Mouse (Mus musculus) hindbrain, embryonic 14.5 days (tissue): Measurements from ENCODE around the gene Serpinb9b. TPM values are rescaled to one million over a fixed set of nuclear protein-coding genes. Genes with fewer than 3 reads are reported as not detected.

Experiments
- ATAC-seq: fragments of 200-750 bp; cut with Nextera tagmentation; 2 replicates; pipeline ENCODE4 v1.8.0; 2017; ENCODE audit warnings: moderate number of reproducible peaks, mild to moderate bottlenecking, moderate TSS enrichment, moderate library complexity; ENCODE audit not compliant: low FRiP score
- DNase-seq: peaks from one replicate; pipeline ENCODE4 v3.0.0-alpha.2; 2015; ENCODE audit warnings: low spot score
- H3K27ac ChIP-seq: fragments of 300-500 bp; sonication (generic); 2 replicates; pipeline ENCODE4 v1.5.1; 2014; ENCODE audit warnings: mild to moderate bottlenecking, moderate library complexity
- H3K27me3 ChIP-seq: fragments of 300-500 bp; sonication (generic); 2 replicates; pipeline ENCODE4 v1.6.1; 2014; ENCODE audit warnings: mild to moderate bottlenecking, low read length, mixed read lengths; ENCODE audit not compliant: control insufficient read depth, insufficient read depth
- H3K36me3 ChIP-seq: fragments of 300-500 bp; sonication (generic); replicated peaks from 2 replicates; pipeline ENCODE4 v1.6.1; 2014; ENCODE audit not compliant: control insufficient read depth, insufficient read depth
- H3K4me1 ChIP-seq: fragments of 300-500 bp; sonication (generic); replicated peaks from 2 replicates; pipeline ENCODE4 v1.6.1; 2014; ENCODE audit warnings: antibody characterized with exemption, low read length, mixed read lengths; ENCODE audit not compliant: control insufficient read depth, insufficient read depth
- H3K4me2 ChIP-seq: fragments of 300-500 bp; sonication (generic); replicated peaks from 2 replicates; pipeline ENCODE4 v1.6.1; 2014; ENCODE audit warnings: mild to moderate bottlenecking, moderate library complexity
- H3K4me3 ChIP-seq: fragments of 300-500 bp; sonication (generic); replicated peaks from 2 replicates; pipeline ENCODE4 v1.5.1; 2014; ENCODE audit warnings: mild to moderate bottlenecking, low read length
- H3K9ac ChIP-seq: fragments of 300-500 bp; sonication (generic); 2 replicates; pipeline ENCODE4 v1.6.1; 2014
- H3K9me3 ChIP-seq: fragments of 300-500 bp; sonication (generic); 2 replicates; pipeline ENCODE4 v1.6.1; 2016; ENCODE audit warnings: low read length; ENCODE audit not compliant: control insufficient read depth
- WGBS: fragments of 180-500 bp; shearing (Covaris S2); extraction: QIAGEN DNeasy Blood & Tissue Kit; methylation state at CpG from one replicate; pipeline ENCODE4 v1.1.7; 2014; 5-methylcytosine and 5-hydroxymethylcytosine counted together
- polyA plus RNA-seq: library from polyadenylated mRNA; unstranded; fragments of >200 nt; fragmentation: Nextera tagmentation; extraction: Ambion mirVana; gene quantifications from 2 replicates; pipeline ENCODE4 v1.2.1, GENCODE M21; 2014

Gene Serpinb9b
- polyA plus RNA-seq, 1 experiment from 2014 or later = 0.37 TPM

DNA sequence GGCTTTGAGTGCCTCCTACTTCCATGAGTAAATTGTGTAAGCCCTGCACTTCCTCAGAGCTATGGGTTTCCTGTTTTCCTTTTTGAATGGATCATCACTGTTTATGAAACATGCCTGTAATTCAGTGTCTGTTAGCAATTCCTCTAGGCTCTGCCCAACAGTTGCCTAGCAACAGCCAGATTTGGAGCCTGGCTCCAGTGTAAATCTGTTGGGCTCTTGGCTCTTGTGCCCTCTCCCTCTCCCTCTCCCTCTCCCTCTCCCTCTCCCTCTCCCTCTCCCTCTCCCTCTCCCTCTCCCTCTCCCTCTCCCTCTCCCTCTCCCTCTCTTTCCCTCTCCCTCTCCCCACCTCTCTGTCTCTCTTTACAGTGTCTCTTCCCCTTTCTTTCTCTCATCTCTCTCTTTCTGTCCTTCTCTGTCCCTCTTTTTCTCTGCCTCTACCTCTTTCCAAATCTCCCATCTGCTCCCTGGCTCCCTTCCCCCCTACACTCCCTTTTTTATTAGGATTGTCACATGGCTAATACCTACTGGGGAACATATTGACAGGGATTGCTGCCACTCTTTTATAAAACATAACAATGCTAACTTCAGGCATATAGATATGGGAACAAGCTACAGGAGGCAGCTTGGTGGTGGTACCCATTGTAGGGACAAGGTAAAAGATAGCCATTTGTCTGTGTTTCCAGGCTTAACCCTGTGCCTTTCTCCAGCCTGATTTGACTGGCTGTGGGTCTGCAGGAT is 58.6 kb downstream of the Serpinb9b start:
- Histone ChIP-seq H3K36me3 (no peaks in the 10 kb centered on the region), H3K27ac (peak overlapping the region; percentile 69), H3K4me2 (no peak overlapping the region), H3K27me3 (no peaks in the 10 kb centered on the region), H3K9me3 (no peaks in the 10 kb centered on the region), H3K4me3 (no peak overlapping the region), H3K4me1 (peaks cover 9% of the 10 kb centered on the region), H3K9ac (no peak overlapping the region)
- DNase-seq (peak; percentile 36), ATAC-seq (peak; percentile 84)

DNA sequence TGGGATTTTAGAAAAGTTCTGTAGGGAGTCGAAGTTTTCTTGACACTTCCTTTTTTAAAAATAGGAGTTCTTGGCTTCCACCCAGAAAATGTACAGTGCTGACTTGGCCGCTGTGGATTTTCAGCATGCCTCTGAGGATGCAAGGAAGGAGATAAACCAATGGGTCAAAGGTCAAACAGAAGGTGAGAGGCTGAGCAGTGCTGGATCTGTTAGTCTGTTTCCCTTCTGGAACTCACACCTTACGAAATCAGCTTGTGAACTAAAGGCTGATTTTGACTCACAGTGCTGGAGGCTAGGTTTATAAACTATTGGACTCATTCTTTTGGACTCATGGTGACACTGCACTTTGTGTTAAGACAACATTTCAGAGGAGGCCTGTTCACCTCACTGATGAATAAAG is 62.4 kb downstream of the Serpinb9b start:
- ATAC-seq (no peak), DNase-seq (no peak)
- Histone ChIP-seq H3K4me3 (no peak overlapping the region), H3K9ac (no peak overlapping the region), H3K27me3 (no peaks in the 10 kb centered on the region), H3K36me3 (no peaks in the 10 kb centered on the region), H3K4me1 (peaks cover 9% of the 10 kb centered on the region), H3K9me3 (no peaks in the 10 kb centered on the region), H3K4me2 (no peak overlapping the region), H3K27ac (no peak overlapping the region)
- 85% methylated on average over 3 of the region's 3 CpGs for WGBS

DNA sequence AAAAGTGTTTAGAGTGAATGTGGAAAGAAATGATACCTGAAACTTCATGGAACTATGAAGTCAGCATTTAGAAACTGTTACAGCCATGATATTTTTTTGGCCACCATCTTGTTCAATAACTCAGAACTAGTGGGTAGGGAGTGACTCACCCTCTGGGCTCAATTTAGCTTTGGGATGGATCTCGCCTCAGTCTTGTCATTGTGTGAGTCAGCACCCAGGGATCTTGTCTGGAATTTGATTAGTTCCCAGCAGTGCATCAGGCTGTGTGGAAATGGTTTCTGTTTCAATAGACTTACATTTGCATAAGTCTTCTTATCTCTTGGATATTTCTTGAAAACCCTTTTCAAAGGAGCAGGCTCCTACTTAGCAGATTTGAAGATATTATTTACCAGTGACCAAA is 63.3 kb downstream of the Serpinb9b start:
- H3K9me3 ChIP-seq = no peaks in the 10 kb centered on the region
- H3K27me3 ChIP-seq = no peaks in the 10 kb centered on the region
- no peaks in the 10 kb centered on the region for H3K36me3 ChIP-seq
- no peak overlapping the region for H3K4me3 ChIP-seq
- no peak for DNase-seq
- no peak overlapping the region for H3K9ac ChIP-seq
- ATAC-seq = no peak
- no peak overlapping the region for H3K27ac ChIP-seq
- no peak overlapping the region for H3K4me2 ChIP-seq
- H3K4me1 ChIP-seq = peaks cover 1% of the 10 kb centered on the region
- WGBS = 67% methylated on average over 1 of the region's 1 CpGs

DNA sequence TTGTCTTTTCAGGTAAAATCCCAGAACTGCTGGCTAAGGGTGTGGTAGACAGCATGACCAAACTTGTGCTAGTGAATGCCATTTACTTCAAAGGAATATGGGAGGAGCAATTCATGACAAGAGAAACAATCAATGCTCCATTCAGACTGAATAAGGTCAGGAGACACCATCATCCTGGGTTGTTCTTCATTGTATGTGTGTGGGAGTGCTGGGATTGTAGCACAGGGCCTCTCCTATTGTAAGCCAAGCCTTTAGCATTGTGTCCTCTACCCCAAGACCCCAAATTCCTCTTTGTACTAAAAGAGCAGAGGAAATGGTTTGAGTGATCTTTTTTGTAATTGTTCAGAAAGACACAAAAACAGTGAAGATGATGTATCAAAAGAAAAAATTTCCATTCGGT is 64.1 kb downstream of the Serpinb9b start:
- WGBS = 79% methylated on average over 1 of the region's 1 CpGs

More for the DNA sequence above, 64.1 kb downstream of the Serpinb9b start:
- H3K4me1 ChIP-seq = no peaks in the 10 kb centered on the region
- H3K9ac ChIP-seq = no peak overlapping the region
- H3K4me3 ChIP-seq = no peak overlapping the region
- ATAC-seq = no peak
- no peaks in the 10 kb centered on the region for H3K36me3 ChIP-seq
- H3K27me3 ChIP-seq = no peaks in the 10 kb centered on the region
- H3K9me3 ChIP-seq = no peaks in the 10 kb centered on the region
- DNase-seq = no peak
- H3K27ac ChIP-seq = no peak overlapping the region
- no peak overlapping the region for H3K4me2 ChIP-seq

Other genes starting within 250 kb of the Serpinb9b start
- 0.24 and 0.35 TPM in 2 replicates for gene Mylk4, start 243.5 kb upstream of the Serpinb9b start, polyA plus RNA-seq
- gene Wrnip1, start 225.4 kb upstream of the Serpinb9b start, polyA plus RNA-seq = 29.9 and 34.6 TPM in 2 replicates
- gene D930007J09Rik, start 224.6 kb upstream of the Serpinb9b start, polyA plus RNA-seq = not detected in 2 replicates
- gene Serpinb1a, start 176.2 kb upstream of the Serpinb9b start, polyA plus RNA-seq = 2.5 and 2.6 TPM in 2 replicates
- gene Serpinb1c, start 129.2 kb upstream of the Serpinb9b start, polyA plus RNA-seq = not detected in 2 replicates
- gene Serpinb6b, start 62.2 kb upstream of the Serpinb9b start, polyA plus RNA-seq = 1.7 and 2.8 TPM in 2 replicates
- gene Serpinb9, start 24.2 kb upstream of the Serpinb9b start, polyA plus RNA-seq = 2.0 and 2.7 TPM in 2 replicates
- gene Serpinb1b, start 51.2 kb downstream of the Serpinb9b start, polyA plus RNA-seq = 32.7 and 32.8 TPM in 2 replicates
- gene Serpinb9c, start 132.3 kb downstream of the Serpinb9b start, polyA plus RNA-seq = not detected in 2 replicates
- gene Serpinb9d, start 165.5 kb downstream of the Serpinb9b start, polyA plus RNA-seq = not detected in 2 replicates
- not detected in 2 replicates for gene Serpinb9e, start 222.2 kb downstream of the Serpinb9b start, polyA plus RNA-seq